Mouse (Mus musculus) small intestine, adult 2 months (tissue): ENCODE data around the gene Sppl3.

Experiments
- CTCF ChIP-seq: fragments of 200-500 bp; IDR thresholded peaks from 2 replicates; pipeline ENCODE4 v1.5.1; 2012; ENCODE audit warnings: low read depth, mild to moderate bottlenecking, control low read depth, inconsistent platforms, low read length, moderate library complexity, mixed read lengths; ENCODE audit not compliant: insufficient replicate concordance, insufficient read length; ENCODE audit errors: extremely low read depth
- POLR2A ChIP-seq: fragments of 200-500 bp; IDR thresholded peaks from 2 replicates; pipeline ENCODE4 v1.6.1; 2012; ENCODE audit warnings: low read depth, mild to moderate bottlenecking, control low read depth, inconsistent platforms, low read length, moderate library complexity

- TF ChIP-seq CTCF, result no peak
- TF ChIP-seq POLR2A, result no peak
Observed at GRCm38 (mm10) chr5:115007768-115008167, 3.2 kb upstream of the Sppl3 start.
